ENCODE assay signal across 10 mouse cellular contexts in the genomic region with DNA sequence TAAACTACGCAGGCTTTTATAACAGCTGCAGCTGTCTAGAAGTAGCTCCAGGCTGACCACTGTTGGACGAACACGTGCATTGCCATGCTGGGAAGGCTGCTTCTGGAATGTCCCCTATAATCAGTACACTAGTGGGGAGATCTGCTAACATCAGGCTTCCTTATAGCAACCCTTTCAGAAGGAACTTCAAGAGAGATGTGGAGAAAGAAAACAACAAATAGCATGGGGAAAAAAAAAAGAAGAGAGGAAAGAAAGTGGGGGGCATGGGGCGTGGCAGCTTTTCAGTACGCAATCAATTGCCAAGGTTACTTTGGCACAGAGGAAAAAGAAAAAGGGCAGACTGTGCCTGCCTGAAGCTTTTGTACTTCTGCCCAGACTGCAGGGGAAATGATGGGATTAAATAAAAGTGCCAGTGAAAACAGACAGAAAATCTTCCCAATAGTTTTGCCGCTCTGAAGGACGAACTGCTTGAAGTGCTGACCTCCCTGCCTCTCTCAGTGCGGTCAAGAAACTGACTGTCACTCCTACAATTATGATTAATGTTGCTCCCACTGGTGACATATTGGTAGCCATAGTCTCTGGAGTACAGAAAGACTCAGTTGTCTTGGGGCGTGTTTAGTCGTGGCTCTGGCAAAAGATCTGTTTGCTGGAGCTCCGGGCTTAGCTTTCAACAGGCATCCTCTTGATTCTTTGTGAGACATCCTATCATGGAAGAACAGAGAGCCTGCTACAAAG.
A peak's percentile ranks its signal among the peaks of the same experiment; 100 is the strongest.
DNase-seq lines count a peak whose midpoint lies in the region; ATAC-seq and TF ChIP-seq lines count a peak whose summit lies in the region.
"Had no signal": no experiment of that assay in that cellular context is flagged by ENCODE, and none has a peak within 500 bp of the region (broad histone marks: within the 10 kb centered on the region; RNA-seq: fewer than 3 reads in every experiment).

No protein-coding gene starts in this region.

- TF ChIP-seq CTCF in midbrain, postnatal 0 days (IDR thresholded peaks at IDR 0.05) = peak; percentile 58

- WGBS in neural tube, embryonic 13.5 days = 65% methylated on average over 11 of the region's 11 CpGs
- WGBS in midbrain, postnatal 0 days = 29% methylated on average over 11 of the region's 11 CpGs

- no peak for ATAC-seq in neural tube, embryonic 13.5 days (ENCODE audit: low read depth)
- ATAC-seq in midbrain, postnatal 0 days (ENCODE audit: low FRiP score) = peak; percentile 60; the same call in 1 of the 2 replicates

- H3K4me2 ChIP-seq in neural tube, embryonic 13.5 days = 0 out of 2 replicates have a peak overlapping the region, but pooled peaks have one; percentile 4
- H3K4me2 ChIP-seq in midbrain, postnatal 0 days (ENCODE audit: low read depth, low read length, poor library complexity, severe bottlenecking) = peak overlapping the region; percentile 22
- H3K4me2 ChIP-seq: neural tube, embryonic 12.5 days had no signal

- no peak overlapping the region for H3K27ac ChIP-seq in neural tube, embryonic 13.5 days (replicated peaks)
- H3K27ac ChIP-seq in midbrain, postnatal 0 days (ENCODE audit: low read depth, low read length) = peak overlapping the region; percentile 43; the same call in 1 of the 2 replicates
- H3K27ac ChIP-seq: gastrocnemius, adult 2 months; neural tube, embryonic 12.5 days had no signal

- H3K4me3 ChIP-seq in neural tube, embryonic 13.5 days = no peak overlapping the region
- no peak overlapping the region for H3K4me3 ChIP-seq in midbrain, postnatal 0 days (ENCODE audit: low read depth, low read length)
- H3K4me3 ChIP-seq: gastrocnemius, adult 2 months; neural tube, embryonic 12.5 days had no signal

- no peaks in the 10 kb centered on the region for H3K27me3 ChIP-seq in neural tube, embryonic 13.5 days
- H3K27me3 ChIP-seq in midbrain, postnatal 0 days (ENCODE audit: insufficient read depth, low read length) = no peaks in the 10 kb centered on the region
- H3K27me3 ChIP-seq: neural tube, embryonic 12.5 days had no signal

- H3K9me3 ChIP-seq in neural tube, embryonic 13.5 days = no peaks in the 10 kb centered on the region
- H3K9me3 ChIP-seq in midbrain, postnatal 0 days (ENCODE audit: low read length) = no peaks in the 10 kb centered on the region
- H3K9me3 ChIP-seq: neural tube, embryonic 12.5 days had no signal

- no peaks in the 10 kb centered on the region for H3K36me3 ChIP-seq in neural tube, embryonic 13.5 days
- H3K36me3 ChIP-seq in midbrain, postnatal 0 days (ENCODE audit: insufficient read depth, low read length) = no peaks in the 10 kb centered on the region
- H3K36me3 ChIP-seq: neural tube, embryonic 12.5 days had no signal

- DNase-seq in embryo, embryonic 10 days (ENCODE audit: low spot score) = peak; percentile 27
- DNase-seq in embryo, embryonic 9.5 days (ENCODE audit: extremely low spot score) = no peak
- DNase-seq in neural tube, embryonic 10.5 days (ENCODE audit: extremely low spot score, low spot score) = no peak
- peak; percentile 28 to 39 for DNase-seq in layer of hippocampus, postnatal 10 days (ENCODE audit: low spot score in 2 of 2)
- DNase-seq in midbrain, postnatal 0 days (ENCODE audit: low spot score) = peak; percentile 75
- DNase-seq in cerebellum, adult 18-20 months = no peak
- DNase-seq in adrenal gland, postnatal 10 days = no peak
- DNase-seq: gastrocnemius, adult 2 months had no signal

- no peak overlapping the region for H3K9ac ChIP-seq in neural tube, embryonic 13.5 days
- H3K9ac ChIP-seq in midbrain, postnatal 0 days (replicated peaks; ENCODE audit: low read length, poor library complexity, severe bottlenecking) = no peak overlapping the region
- H3K9ac ChIP-seq: neural tube, embryonic 12.5 days had no signal

- H3K4me1 ChIP-seq in neural tube, embryonic 13.5 days (replicated peaks) = no peaks in the 10 kb centered on the region
- no peaks in the 10 kb centered on the region for H3K4me1 ChIP-seq in midbrain, postnatal 0 days (ENCODE audit: insufficient read depth, low read length)
- H3K4me1 ChIP-seq: neural tube, embryonic 12.5 days had no signal

Comparison
In these comparisons a context has a peak if more than half of its experiments do, and no peak if none do; other contexts are left out.
1. DNase-seq: peak in embryo, embryonic 10 days (single experiment), layer of hippocampus, postnatal 10 days (2 of 2) and midbrain, postnatal 0 days (single experiment); none in embryo, embryonic 9.5 days (single experiment), neural tube, embryonic 10.5 days (single experiment), cerebellum, adult 18-20 months (0 of 2) and adrenal gland, postnatal 10 days (single experiment).